Mouse (Mus musculus) limb, embryonic 14.5 days (tissue): ENCODE measurements around the gene Setd3. TPM values are rescaled to one million over a fixed set of nuclear protein-coding genes. Genes with fewer than 3 reads are reported as not detected.

Experiments
- ATAC-seq: fragments of 200-750 bp; cut with Nextera tagmentation; 2 replicates; pipeline ENCODE4 v1.8.0; 2017; ENCODE audit warnings: low read depth, moderate number of reproducible peaks, moderate TSS enrichment; ENCODE audit not compliant: low FRiP score
- DNase-seq: peaks from one replicate; pipeline ENCODE4 v3.0.0-alpha.2; 2015; ENCODE audit warnings: low spot score
- H3K27ac ChIP-seq: fragments of 300-500 bp; sonication (generic); replicated peaks from 2 replicates; pipeline ENCODE4 v1.5.1; 2014; ENCODE audit warnings: low read depth, mild to moderate bottlenecking, low read length, moderate library complexity, mixed read lengths
- H3K27me3 ChIP-seq: fragments of 300-500 bp; sonication (generic); 2 replicates; pipeline ENCODE4 v1.6.1; 2014; ENCODE audit warnings: low read length, mixed read lengths; ENCODE audit not compliant: control insufficient read depth, insufficient read depth
- H3K36me3 ChIP-seq: fragments of 300-500 bp; sonication (generic); 2 replicates; pipeline ENCODE4 v1.6.1; 2014; ENCODE audit warnings: mild to moderate bottlenecking, low read length, moderate library complexity, mixed read lengths; ENCODE audit not compliant: control insufficient read depth, insufficient read depth
- H3K4me1 ChIP-seq: fragments of 300-500 bp; sonication (generic); 2 replicates; pipeline ENCODE4 v1.6.1; 2014; ENCODE audit warnings: antibody characterized with exemption, low read length, mixed read lengths; ENCODE audit not compliant: control insufficient read depth, insufficient read depth
- H3K4me2 ChIP-seq: fragments of 300-500 bp; sonication (generic); replicated peaks from 2 replicates; pipeline ENCODE4 v1.6.1; 2014; ENCODE audit warnings: low read depth, mild to moderate bottlenecking, low read length, moderate library complexity; ENCODE audit not compliant: severe bottlenecking
- H3K4me3 ChIP-seq: fragments of 300-500 bp; sonication (generic); replicated peaks from 2 replicates; pipeline ENCODE4 v1.5.1; 2014; ENCODE audit warnings: low read length
- H3K9ac ChIP-seq: fragments of 300-500 bp; sonication (generic); 2 replicates; pipeline ENCODE4 v1.6.1; 2014; ENCODE audit warnings: mild to moderate bottlenecking, low read depth, low read length, moderate library complexity; ENCODE audit not compliant: severe bottlenecking
- H3K9me3 ChIP-seq: fragments of 300-500 bp; sonication (generic); 2 replicates; pipeline ENCODE4 v1.6.1; 2016; ENCODE audit warnings: low read length; ENCODE audit not compliant: control insufficient read depth
- POLR2A ChIP-seq: fragments of 200-500 bp; IDR thresholded peaks from 2 replicates; pipeline ENCODE4 v1.8.0; 2012; ENCODE audit warnings: inconsistent platforms, mild to moderate bottlenecking, moderate library complexity, borderline replicate concordance; ENCODE audit not compliant: insufficient read depth, insufficient read length; ENCODE audit errors: extremely low read depth
- WGBS: fragments of 180-500 bp; shearing (Covaris S2); extraction: QIAGEN DNeasy Blood & Tissue Kit; methylation state at CpG from one replicate; pipeline ENCODE4 v1.1.7; 2014; 5-methylcytosine and 5-hydroxymethylcytosine counted together
- polyA plus RNA-seq, 2 experiments: library from polyadenylated mRNA; depleted of rRNA in 1 of 2; stranded (reverse) in 1 of 2; unstranded in 1 of 2; fragments of >200 nt; fragmentation: Nextera tagmentation in 1 of 2; extraction: Ambion mirVana in 1 of 2; gene quantifications; 2 replicates each; pipeline versions ENCODE4 v1.2.1 to v1.2.3; 2012 to 2014

Setd3 gene
- polyA plus RNA-seq, 2 experiments, result 62.5 to 76.1 TPM

- H3K27me3 ChIP-seq, result no peaks in the 10 kb centered on the region
- H3K4me2 ChIP-seq, result no peak overlapping the region
- 78% methylated on average over 12 of the region's 12 CpGs for WGBS
- no peaks in the 10 kb centered on the region for H3K9me3 ChIP-seq
- DNase-seq (no peak), ATAC-seq (no peak)
- peaks cover 65% of the 10 kb centered on the region for H3K36me3 ChIP-seq
- H3K4me1 ChIP-seq, result peaks cover 4% of the 10 kb centered on the region; the same call in 1 of the 2 replicates
- no peak for TF ChIP-seq POLR2A
- no peak overlapping the region for H3K27ac ChIP-seq
- H3K4me3 ChIP-seq, result no peak overlapping the region
- H3K9ac ChIP-seq, result no peak overlapping the region
These were observed 25.9 kb upstream of the Setd3 start for GRCm38 (mm10) chr12:108204978-108205377.

- Histone ChIP-seq H3K4me1 (no peaks in the 10 kb centered on the region), H3K9ac (no peak overlapping the region), H3K4me3 (no peak overlapping the region), H3K4me2 (no peak overlapping the region), H3K36me3 (peaks cover 75% of the 10 kb centered on the region), H3K9me3 (no peaks in the 10 kb centered on the region), H3K27me3 (no peaks in the 10 kb centered on the region), H3K27ac (no peak overlapping the region)
- DNase-seq, result no peak
- WGBS, result 81% methylated on average over 8 of the region's 8 CpGs
- TF ChIP-seq POLR2A, result no peak
- ATAC-seq, result no peak
These were observed 24.8 kb upstream of the Setd3 start for GRCm38 (mm10) chr12:108203895-108204294.

GRCm38 (mm10) chr12:108200094-108200493 is 21.0 kb upstream of the Setd3 start:
- H3K27me3 ChIP-seq, result no peaks in the 10 kb centered on the region
- WGBS, result 85% methylated on average over 1 of the region's 1 CpGs
- ATAC-seq (no peak), DNase-seq (no peak)
- H3K4me3 ChIP-seq, result no peak overlapping the region
- H3K9ac ChIP-seq, result no peak overlapping the region
- H3K9me3 ChIP-seq, result no peaks in the 10 kb centered on the region
- no peak overlapping the region for H3K4me2 ChIP-seq
- no peak for TF ChIP-seq POLR2A
- H3K36me3 ChIP-seq, result peaks cover 92% of the 10 kb centered on the region
- no peaks in the 10 kb centered on the region for H3K4me1 ChIP-seq
- H3K27ac ChIP-seq, result no peak overlapping the region

- 74% methylated on average over 4 of the region's 4 CpGs for WGBS
These were observed 19.3 kb upstream of the Setd3 start for GRCm38 (mm10) chr12:108198447-108198846.

GRCm38 (mm10) chr12:108195761-108196160 is 16.6 kb upstream of the Setd3 start:
- H3K4me3 ChIP-seq, result no peak overlapping the region
- TF ChIP-seq POLR2A, result no peak
- WGBS, result 94% methylated on average over 11 of the region's 11 CpGs
- H3K27ac ChIP-seq, result no peak overlapping the region
- H3K36me3 ChIP-seq, result peaks cover 96% of the 10 kb centered on the region
- no peaks in the 10 kb centered on the region for H3K4me1 ChIP-seq
- no peak overlapping the region for H3K4me2 ChIP-seq
- DNase-seq, result no peak
- H3K9ac ChIP-seq, result no peak overlapping the region
- H3K9me3 ChIP-seq, result no peaks in the 10 kb centered on the region
- H3K27me3 ChIP-seq, result no peaks in the 10 kb centered on the region
- ATAC-seq, result no peak

More at GRCm38 (mm10) chr12:108198447-108198846, 19.3 kb upstream of the Setd3 start:
- H3K4me1 ChIP-seq, result no peaks in the 10 kb centered on the region
- H3K9ac ChIP-seq, result no peak overlapping the region
- ATAC-seq, result no peak
- peaks cover 96% of the 10 kb centered on the region for H3K36me3 ChIP-seq
- no peaks in the 10 kb centered on the region for H3K27me3 ChIP-seq
- H3K27ac ChIP-seq, result no peak overlapping the region
- TF ChIP-seq POLR2A, result no peak
- no peak for DNase-seq
- H3K4me3 ChIP-seq, result no peak overlapping the region
- H3K9me3 ChIP-seq, result no peaks in the 10 kb centered on the region
- H3K4me2 ChIP-seq, result no peak overlapping the region

- Histone ChIP-seq H3K4me2 (no peak overlapping the region), H3K36me3 (peaks cover 97% of the 10 kb centered on the region), H3K9me3 (no peaks in the 10 kb centered on the region), H3K27me3 (no peaks in the 10 kb centered on the region), H3K27ac (no peak overlapping the region), H3K9ac (no peak overlapping the region), H3K4me3 (no peak overlapping the region), H3K4me1 (no peaks in the 10 kb centered on the region)
- 66% methylated on average over 5 of the region's 5 CpGs for WGBS
- no peak for TF ChIP-seq POLR2A
- ATAC-seq (no peak), DNase-seq (no peak)
These were observed 14.8 kb upstream of the Setd3 start for GRCm38 (mm10) chr12:108193878-108194277.
